Mouse (Mus musculus): ENCODE data around the gene Tec. TPM values are rescaled to one million over a fixed set of nuclear protein-coding genes. Genes with fewer than 3 reads are reported as not detected.
"Not testable (repeated sequence)": the region's sequence is repeated elsewhere in the genome, so short reads cannot be mapped to it uniquely, and the experiment has no call there.

Gene Tec
- total RNA-seq, 2 experiments from 2014 or later = 1.7 to 5.4 TPM

DNA sequence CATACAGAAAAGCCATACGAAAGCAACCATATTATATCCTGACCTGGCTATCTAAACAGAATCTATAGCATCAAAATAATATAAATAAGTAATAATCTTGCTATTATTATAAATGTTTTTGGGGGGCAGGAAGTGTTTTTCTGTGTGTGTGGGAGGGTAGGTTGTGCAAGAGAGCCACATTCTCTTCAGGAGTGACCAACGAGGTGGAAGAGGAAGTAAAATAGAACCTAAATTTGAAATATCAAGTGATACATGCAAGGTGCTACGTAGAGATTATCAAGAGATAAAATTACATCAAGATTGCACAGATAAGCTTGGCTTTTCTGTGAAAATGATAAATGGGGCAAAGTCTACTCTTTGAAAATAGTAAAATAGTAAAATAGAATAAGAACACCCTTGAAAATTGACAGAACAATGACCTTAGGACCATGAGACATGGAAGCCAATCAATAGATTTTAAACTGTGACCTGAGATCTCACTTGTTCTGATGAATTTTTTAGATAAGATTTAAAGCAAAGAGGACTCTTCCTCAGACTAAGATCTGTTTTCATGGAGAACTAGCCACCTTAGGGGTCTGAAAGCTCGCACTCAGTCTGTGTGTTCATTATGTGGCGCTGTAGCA is 37.2 kb downstream of the Tec start:
- no peak for ATAC-seq (replicated peaks; ENCODE audit: low FRiP score, poor library complexity, severe bottlenecking)

DNA sequence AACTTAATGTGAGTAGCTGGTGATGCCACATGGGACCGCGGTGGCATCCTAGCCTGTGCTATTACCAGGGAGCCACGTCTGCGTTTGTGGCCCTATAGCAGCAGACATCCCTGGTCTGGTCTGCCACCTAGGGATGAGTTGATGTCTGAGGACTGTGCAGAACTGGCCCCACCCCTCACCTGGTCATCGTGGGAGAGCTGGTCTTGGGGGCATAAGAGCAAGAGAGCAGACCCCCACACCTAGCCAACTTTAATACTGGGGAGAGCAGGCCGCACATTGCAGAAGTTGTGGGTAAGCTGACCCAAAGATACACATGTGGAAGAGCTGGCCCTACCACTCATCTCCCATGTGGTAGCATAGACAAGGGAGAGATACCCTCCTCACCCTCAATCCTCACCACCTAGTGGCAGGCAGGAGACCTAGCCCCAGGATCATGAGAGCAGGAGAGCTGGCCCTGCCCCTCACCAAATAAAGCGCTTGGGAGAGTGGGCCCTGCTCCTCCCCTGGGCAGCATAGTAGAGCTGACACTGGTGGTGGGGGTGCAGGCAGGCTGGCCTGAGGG is 38.7 kb downstream of the Tec start:
- ATAC-seq (replicated peaks; ENCODE audit: low FRiP score, poor library complexity, severe bottlenecking) = no peak

DNA sequence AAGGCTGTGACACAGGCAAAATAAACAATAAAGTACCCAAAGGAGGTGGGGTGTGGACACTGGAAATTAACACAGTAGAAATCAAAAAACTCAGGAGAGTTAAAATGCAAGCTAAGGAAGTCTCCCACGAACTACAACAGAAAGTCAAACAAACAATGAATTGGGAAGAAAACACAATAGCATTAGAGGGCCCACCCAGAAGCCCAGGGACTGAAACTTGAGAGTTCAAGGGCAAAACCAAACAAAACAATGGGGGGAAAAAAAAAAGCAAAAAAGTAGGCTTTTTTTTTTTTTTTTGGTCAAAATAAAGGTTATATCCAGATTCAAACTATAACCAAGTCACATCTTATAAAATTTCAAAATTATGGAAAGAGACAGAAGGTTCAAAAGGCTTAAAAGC is 39.9 kb downstream of the Tec start:
- ATAC-seq (replicated peaks; ENCODE audit: low FRiP score, poor library complexity, severe bottlenecking) = no peak

DNA sequence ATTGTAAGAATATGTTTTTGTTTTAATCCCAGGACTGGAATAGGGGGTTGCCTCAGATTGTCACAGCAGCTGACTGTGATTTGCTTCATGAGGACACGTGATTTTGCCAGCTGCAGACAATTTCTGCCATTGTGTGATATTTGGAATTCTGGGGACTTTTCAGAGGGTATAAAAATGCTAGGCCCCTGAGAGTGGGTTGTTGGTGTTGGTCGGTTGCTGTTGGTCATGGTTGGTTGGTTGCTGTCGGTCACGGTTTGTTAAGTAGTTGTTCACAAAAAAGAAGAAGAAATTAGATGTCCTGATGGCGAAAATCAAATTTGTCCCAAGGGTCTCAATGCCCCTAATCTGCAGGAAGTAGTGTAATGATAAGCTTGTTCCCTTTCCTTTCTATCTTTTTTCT is 40.8 kb downstream of the Tec start:
- ATAC-seq (replicated peaks; ENCODE audit: low FRiP score, poor library complexity, severe bottlenecking) = no peak

DNA sequence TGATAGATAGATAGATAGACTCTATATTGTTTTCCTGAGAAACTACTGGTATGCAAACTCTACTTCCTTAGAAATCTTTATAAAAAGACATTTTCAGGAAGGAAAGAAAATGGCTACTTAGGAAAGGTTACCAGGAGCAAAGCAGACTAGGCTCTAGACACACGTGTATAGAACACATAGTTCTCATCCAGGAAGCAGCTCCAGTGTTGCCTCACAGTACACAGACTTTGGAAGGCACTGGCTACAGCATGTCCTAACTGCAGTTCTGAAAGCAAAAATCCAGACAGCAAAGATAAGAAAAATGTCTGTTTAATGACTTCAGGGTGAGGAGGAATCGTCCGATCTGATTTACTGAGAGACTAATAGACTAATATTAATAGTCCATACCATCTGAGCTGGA is 41.8 kb downstream of the Tec start:
- no peak for ATAC-seq (replicated peaks; ENCODE audit: low FRiP score, poor library complexity, severe bottlenecking)

DNA sequence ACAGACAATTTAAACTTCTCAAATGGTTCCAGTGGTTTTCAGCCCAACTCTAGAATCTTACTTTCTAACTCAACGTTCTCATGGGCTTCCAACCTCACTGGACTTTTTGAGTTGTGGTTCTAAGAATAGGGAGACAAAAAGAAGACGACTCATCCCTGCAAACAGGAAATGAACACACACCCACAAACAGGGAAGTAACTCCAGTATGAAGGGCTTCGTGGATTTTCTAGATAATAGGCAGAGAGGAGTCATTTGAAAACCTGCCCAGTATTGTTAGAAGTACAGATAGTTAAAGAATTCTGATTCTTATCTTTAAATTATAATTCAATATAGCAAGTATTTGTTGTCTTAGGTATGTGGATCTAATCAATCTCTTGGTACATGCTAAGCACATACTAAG is 47.6 kb downstream of the Tec start:
- no peak for ATAC-seq (replicated peaks; ENCODE audit: low FRiP score, poor library complexity, severe bottlenecking)

DNA sequence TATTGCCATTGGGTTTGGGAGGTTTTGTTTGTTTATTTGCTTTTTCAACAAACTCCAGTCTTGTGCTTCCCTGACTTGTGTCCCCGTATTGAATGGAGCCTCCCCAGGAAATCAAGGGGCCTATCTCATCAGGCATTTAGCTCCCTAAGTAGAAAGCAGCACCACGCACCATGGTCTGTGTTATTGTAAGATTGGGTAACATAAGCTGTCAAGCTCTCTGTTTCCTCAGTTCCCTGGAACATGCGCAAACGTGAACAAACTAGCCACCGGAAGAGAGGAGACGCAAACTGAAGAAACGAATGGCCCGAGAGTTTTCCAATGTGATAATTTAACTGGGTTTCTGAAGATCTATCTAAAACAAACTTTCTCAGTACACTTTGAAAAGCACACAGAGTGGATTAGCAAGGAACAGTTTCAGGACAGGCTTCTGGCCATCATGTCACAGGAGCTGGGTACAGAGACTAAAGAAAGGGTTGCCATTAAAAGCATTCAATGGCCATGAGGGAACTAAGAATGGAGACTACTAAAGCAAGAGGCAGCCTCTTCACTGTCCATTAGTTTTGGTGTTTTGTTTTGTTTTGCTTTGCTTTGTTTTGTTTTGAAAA is 48.1 kb downstream of the Tec start:
- no peak for ATAC-seq (replicated peaks; ENCODE audit: low FRiP score, poor library complexity, severe bottlenecking)

DNA sequence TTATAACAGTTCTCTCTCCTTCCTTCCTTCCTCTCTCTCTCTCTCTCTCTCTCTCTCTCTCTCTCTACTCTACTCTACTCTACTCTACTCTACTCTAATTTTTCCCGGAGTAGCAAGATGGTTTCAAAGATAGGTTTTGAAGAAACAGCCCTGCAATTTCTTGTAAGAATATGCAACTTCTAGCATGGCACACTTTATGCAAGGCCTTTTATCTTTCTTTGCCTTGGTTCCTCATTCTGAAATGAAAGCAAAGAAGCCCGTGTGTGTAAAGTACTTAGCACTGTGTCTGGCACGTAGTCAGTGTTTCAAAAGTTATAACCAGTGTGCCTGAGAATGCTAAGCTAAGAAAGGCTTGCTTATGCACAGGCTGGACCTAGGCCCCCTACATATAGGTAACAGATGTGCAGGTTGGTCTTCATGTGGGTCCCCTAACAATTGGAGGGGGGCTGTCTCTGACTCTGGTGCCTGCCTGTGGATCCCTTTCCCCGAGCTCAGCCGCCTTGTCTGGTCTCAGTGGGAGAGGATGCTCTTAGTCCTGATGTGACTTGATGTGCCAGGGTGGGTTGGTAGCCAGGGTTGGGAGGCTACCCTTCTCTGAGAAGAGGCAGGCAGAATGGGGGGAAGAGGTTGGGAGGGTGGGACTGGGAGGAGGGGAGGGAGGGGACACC is 49.6 kb downstream of the Tec start:
- no peak for ATAC-seq (replicated peaks; ENCODE audit: low FRiP score, poor library complexity, severe bottlenecking)

DNA sequence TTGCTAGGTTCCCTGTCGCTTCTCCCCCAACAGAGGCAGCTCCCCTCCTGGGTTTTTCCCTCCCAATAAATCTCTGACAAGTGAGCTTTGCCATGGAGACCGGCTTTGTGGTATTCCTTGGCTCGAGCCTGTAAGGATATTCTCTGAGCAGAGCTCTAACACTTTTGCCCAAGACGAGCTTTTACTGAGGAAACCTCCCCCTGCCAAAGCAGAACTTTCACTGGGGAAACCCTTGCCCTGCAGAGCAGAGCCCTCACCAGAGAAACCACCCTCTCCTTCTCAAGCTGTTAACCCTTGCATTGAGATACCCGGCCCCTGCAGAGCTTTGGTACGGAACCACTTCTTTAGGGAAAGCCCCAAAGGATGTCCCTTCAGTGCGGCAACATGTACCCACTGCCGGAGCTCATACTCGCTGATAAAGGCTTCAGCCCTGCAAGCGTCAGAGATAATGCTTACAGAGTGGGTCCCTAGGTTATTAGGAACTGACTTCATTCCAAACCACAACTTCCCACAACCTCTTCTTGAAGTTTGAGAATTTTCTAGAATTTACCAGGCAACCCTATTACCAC is 50.7 kb downstream of the Tec start:
- ATAC-seq (replicated peaks; ENCODE audit: low FRiP score, poor library complexity, severe bottlenecking) = no peak

DNA sequence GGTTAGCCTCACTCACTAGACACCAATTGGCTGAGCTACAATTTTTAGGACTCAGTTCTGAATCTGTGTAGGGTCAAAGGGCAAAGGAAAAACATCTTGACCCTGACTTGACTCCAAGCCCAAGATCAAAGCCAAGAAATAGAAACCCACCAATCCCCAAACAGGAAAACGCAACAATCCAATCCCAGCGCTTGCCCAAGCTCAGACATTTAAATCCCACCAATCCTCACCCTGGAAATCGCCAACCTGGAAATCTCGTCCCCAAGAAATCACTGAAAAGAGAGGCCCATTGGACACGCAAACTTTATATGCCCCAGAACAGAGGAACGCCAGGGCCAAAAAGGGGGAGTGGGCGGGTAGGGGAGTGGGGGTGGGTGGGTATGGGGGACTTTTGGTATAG is 51.3 kb downstream of the Tec start:
- not testable (repeated sequence) for ATAC-seq (replicated peaks; ENCODE audit: low FRiP score, poor library complexity, severe bottlenecking)

DNA sequence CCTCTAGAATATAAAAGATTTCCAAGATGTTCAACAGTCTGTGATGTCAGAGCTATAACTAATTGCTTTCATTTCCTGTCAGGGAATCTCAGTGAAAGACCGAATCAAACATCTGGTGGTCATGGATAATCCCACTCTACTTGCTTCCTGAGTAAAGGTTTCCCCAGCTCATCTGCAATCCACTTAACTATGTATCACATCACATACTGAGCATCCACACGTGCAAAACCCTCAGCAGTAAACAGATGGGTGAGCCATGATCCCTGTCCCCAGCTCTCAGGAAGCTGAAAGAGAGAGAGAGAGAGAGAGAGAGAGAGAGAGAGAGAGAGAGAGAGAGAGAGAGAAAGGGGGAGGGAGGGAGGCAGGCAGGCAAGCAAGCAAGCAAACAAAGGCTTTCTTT is 51.8 kb downstream of the Tec start:
- ATAC-seq (replicated peaks; ENCODE audit: low FRiP score, poor library complexity, severe bottlenecking) = no peak

DNA sequence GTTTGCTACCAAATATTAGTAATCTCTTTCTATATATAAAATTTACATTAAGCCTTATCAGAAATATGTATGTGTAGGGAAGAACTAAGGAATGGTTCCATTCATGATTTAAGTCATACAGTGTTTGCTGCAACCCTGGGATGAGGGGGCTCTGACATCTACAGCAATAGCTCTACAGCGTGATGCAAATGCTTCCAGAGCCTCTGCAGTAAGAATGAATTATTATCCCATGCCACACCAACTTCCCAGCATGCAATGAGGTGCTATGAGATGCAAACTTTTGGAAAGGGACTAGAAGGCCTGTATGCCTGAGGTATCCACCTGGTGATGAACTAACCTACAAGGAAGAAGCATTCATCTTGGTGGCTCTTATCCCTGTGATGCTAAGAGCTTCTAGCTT is 52.2 kb downstream of the Tec start:
- no peak for ATAC-seq (replicated peaks; ENCODE audit: low FRiP score, poor library complexity, severe bottlenecking)

DNA sequence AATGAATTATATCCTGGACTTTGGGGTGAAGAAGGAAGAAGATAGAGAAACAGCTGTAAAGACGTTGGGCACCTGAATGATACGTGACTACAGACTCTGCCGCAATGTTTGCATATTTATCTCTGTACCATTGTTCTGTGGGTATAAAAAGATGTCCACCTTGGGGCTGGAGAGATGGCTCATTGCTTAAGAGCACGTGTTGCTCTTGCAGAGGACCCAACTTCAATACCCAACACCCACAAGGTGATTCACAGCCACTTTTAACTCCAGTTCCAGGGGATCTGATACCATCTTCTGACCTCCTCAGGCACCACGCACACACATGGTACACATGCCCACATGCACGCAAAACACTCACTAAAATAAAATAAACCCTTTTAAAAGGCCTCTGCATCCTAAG is 52.9 kb downstream of the Tec start:
- ATAC-seq (replicated peaks; ENCODE audit: low FRiP score, poor library complexity, severe bottlenecking) = no peak

DNA sequence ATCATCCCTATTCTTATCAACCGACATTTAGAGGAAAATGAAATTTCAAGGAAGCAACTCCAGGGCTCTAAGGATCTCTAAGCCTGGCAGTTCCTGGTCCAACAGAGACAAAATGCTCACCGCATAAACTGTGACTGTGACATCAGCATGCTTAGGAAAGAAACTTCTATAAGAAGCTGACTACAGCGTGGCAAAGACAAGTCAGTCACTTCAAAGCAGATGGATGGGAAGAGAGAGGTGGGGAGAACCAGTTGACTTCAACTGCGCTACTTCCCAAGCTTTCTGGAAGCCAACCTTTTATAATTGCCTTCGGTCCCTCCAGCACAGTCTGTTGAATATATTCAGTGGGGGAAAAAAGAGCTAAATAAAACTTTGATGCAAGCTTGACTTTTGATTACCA is 54.2 kb downstream of the Tec start:
- ATAC-seq (replicated peaks; ENCODE audit: low FRiP score, poor library complexity, severe bottlenecking) = no peak

DNA sequence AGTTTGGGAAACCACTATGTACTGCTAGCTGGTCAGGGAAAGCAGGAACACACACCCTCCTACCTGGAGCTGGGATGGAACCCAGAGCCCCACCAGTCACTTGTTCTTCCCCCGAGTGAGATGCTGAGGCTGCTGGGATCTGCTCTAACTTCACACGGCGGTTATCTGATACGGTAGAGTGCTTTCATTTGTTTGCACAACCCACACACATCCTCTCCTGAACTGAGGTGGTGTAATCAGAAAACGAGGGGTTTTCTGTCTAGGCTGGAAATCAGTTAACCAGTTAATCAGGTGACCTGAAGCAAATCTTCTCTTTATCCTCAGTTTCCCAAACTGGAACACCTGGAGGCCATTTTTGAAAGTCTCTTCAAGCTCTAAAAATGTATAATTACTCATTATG is 55.4 kb downstream of the Tec start:
- no peak for ATAC-seq (replicated peaks; ENCODE audit: low FRiP score, poor library complexity, severe bottlenecking)

DNA sequence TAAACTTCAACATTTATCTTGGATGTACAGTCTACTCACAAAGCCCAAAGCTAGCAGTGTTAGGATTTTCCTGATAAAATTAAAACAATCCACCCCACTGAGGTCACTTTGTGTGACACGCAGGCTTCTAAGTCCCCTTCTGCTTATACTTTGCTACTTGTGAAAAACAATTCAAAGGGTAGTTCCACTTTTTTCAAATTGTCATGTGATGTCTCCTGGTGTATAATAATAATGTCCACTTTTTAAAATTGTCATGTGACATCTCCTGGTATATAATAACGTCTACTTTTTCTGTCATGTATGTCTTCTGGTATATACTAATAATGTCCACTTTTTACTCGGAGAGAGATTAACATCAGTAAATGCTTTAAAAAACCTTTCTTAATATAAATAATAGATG is 56.0 kb downstream of the Tec start:
- no peak for ATAC-seq (replicated peaks; ENCODE audit: low FRiP score, poor library complexity, severe bottlenecking)

DNA sequence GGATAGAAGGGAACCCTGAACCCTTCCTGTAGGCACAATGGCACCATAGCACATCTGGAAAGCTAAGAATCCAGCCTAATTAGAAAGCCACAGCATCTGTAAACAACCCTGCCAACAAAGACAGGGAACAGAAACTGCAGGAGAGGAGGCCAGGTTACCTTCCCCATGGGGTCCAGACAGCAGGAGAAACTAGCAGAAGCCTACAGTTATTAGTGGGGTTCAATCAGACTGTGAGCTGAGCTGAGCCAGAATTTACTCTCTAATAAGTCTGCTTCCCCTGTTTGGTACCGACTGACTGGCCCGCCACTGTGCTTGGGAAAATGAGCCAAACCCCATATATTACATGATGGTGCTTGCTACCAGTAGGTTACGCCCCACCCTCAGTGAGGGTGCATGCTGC is 56.9 kb downstream of the Tec start:
- no peak for ATAC-seq (replicated peaks; ENCODE audit: low FRiP score, poor library complexity, severe bottlenecking)

DNA sequence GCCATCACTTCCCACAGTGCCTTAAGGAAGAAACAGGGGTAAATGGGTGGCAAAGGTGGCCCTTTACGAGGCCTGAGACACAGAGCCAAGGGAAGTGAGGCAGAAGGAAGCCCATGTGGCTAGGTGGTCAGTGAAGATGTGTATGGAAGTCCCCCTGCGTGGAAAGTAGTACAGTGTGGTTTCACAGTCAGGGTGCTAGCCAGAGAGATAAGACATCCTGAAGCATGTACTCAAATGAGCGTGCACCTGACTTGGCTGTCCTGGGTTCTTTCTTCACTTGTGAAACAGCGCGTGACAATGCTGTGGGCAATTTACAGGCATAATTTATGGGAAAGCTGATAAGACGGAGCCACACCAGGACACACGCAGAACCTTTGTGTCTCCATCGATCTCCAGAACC is 57.3 kb downstream of the Tec start:
- no peak for ATAC-seq (replicated peaks; ENCODE audit: low FRiP score, poor library complexity, severe bottlenecking)

DNA sequence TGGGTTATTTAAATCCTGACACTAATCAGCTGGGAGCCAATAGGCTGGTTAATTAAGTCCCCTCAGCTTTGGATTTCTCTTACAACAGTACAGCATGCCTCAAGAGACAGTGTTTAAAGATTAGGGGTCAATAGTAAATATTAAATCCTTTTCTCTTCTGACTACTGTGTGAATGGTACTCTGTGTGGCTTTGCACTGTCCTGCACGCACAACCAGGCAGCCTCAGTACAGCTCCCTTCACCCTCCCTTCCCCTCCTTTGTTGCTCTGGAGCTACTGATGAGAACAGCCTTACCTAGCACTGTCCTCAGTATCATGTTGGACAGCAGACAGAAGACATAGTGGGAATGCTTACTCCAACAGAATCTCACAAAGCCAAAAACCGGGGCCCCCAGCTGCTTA is 58.8 kb downstream of the Tec start:
- ATAC-seq (replicated peaks; ENCODE audit: low FRiP score, poor library complexity, severe bottlenecking) = no peak

DNA sequence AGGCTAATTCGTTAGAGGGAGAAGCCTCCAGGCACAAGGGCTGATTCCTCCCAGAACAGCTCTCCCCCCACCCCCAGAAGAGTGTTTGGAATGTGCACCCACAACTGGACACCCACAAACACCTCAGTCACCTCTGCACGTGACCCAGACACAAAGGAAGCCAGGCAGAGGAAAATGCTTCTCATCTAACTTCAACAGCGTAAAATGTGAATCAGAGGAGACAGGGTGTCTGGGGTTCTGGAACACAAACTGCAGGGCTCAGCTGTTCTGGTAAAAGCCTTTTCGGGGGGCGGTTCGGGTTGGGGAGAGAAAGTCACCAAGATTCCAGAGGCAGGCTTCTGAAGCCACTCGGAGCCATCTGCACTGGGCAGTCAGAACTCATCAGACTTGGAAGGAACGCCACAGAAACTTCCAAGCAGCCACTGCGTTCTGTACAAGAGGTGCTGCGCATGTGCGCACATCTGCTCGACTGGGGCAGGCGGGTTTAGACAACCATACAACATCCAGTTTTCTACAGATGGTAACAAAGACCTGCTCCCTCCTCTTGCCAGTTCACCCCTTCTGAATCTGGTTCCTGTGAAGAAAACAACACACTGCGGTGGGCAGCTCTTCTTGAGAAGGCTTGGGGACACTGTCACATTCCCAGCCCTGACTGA is 59.7 kb downstream of the Tec start:
- ATAC-seq (replicated peaks; ENCODE audit: low FRiP score, poor library complexity, severe bottlenecking) = no peak

DNA sequence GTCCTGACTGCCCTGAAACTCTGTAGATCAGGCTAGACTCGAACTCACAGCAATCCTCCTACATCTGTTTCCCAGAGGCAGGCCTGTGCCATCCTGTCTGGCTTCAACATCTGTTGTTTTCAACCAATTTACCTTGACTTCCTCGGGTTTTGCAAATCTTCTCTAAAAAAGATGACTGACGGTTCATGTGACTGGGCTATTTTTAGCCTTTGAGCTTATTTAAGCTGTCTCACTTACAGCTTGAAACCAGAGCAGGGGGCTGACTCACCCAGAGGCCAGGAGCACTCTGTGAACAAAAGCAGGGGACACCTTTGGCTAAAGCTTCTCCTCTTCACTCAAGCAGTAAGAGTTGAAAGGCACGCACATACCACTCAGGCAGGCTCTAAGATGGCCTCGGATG is 65.4 kb downstream of the Tec start:
- ATAC-seq (replicated peaks; ENCODE audit: low FRiP score, poor library complexity, severe bottlenecking) = no peak

All from erythroblast, adult 5-6 weeks (primary cell).